Mouse (Mus musculus) neutrophil, adult 5-6 weeks (primary cell): ENCODE measurements around the gene Gm14410. TPM values are rescaled to one million over a fixed set of nuclear protein-coding genes. Genes with fewer than 3 reads are reported as not detected.
"Not testable (repeated sequence)": the region's sequence is repeated elsewhere in the genome, so short reads cannot be mapped to it uniquely, and the experiment has no call there.

Source experiments
- ATAC-seq: fragments of 151-379, 151-347 bp; 2 replicates; pipeline ENCODE4 v1.8.0; 2017; ENCODE audit warnings: mild to moderate bottlenecking, moderate TSS enrichment; ENCODE audit not compliant: insufficient number of reproducible peaks, poor library complexity, low FRiP score, severe bottlenecking; ENCODE audit errors: extremely low read depth
- total RNA-seq: library from RNA; stranded (forward); fragments of 200-1000 nt; gene quantifications from 2 replicates; pipeline ENCODE4 v1.2.3, GENCODE M21; 2017

Gene Gm14410
- 2.3 and 4.3 TPM in 2 replicates for total RNA-seq

DNA sequence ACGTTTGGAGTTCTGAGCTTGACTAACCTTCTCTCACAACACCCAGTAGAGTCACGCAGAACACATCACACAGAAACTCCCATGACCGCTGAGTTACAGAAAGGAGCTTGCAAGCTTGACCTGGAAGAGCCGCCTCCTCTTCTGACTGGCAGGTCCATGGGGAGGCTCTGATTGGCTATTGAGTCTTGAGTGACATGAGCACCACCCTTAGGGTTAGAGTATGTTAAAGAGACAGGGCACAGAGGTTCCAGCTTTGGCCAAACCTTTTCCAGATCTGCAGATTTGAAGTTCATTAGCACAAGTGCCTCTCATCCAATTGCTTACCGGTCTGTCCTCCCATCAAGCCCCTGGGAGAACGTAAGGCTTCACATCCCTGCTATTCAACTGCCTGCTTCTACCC lies at the start of gene Gm14410:
TSS of gene Gm14410 (minus strand) at position 81 of the 400 bp plus-strand sequence.
- not testable (repeated sequence) for ATAC-seq

DNA sequence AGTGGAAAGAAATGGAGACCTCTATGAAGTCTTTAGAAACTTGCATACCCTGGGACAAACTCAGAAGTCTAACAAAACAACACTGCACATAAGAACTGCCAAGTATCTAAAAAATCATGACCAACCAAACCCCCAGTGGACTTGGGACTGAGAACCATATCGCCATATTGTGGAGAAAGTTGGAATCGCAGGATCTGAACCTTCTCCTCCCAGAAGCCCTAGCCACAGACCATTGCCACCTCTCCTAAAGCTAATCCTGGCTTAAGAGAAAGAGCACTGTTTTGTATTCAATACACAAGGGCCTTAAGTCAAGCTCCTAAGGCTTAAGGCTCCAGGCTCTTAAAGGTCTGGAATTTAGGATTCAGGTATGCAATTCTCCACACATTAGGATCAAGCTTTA lies 41.2 kb upstream of the Gm14410 start:
- ATAC-seq = not testable (repeated sequence)

DNA sequence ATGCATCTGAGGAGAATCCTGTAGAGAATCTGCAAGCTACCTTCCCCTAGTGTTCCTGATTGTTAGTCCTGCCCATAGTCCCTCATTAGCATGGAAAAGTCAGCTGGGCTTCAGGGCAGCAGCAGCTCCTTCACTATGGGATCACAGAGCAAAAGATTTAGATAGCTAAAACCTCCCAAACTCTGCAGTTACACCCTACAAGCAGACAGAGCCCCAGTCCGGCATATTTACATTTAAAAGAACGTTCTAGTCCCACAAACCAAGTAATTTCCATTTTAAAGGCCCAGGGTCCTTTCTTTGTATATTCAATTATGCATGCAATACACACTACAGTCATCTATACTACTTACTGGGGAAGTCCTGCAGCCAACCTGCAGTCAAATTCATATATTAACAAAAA lies 24.2 kb upstream of the Gm14410 start:
- not testable (repeated sequence) for ATAC-seq

DNA sequence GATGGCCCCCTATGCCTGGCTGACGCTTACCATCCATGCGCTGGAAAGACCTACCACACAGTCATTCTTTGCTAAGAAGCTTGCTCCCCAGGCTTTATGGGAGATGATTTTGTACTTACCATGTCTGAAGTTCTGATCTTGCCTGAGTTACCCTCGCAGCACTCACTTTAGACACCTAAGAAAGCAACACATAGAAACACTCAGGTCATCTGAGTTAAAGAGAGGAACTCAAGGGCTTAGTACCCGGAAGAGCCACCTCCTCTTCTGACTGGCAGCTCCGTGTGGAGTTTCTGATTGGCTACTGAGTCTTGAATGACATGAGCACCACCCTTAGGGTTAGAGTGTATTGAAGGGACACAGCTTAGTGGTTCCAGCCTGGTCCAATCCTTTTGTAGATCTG lies 33.5 kb downstream of the Gm14410 start:
- ATAC-seq = not testable (repeated sequence)

Other genes starting within 250 kb of the Gm14410 start
- gene Gm14419, start 205.5 kb downstream of the Gm14410 start, total RNA-seq = not detected in 2 replicates
- gene Gm14401, start 132.1 kb downstream of the Gm14410 start, total RNA-seq = not detected in 2 replicates
- not detected in 2 replicates for gene Gm14409, start 60.6 kb upstream of the Gm14410 start, total RNA-seq
- not detected in 2 replicates for gene Gm14412, start 117.9 kb upstream of the Gm14410 start, total RNA-seq
- not detected in 2 replicates for gene Gm14418, start 191.9 kb upstream of the Gm14410 start, total RNA-seq